Mouse (Mus musculus): ENCODE results near the gene Gimap3. TPM values are rescaled to one million over a fixed set of nuclear protein-coding genes. Genes with fewer than 3 reads are reported as not detected.

Gene Gimap3
- polyA plus RNA-seq (2014; fragmentation: Nextera tagmentation; extraction: Ambion mirVana) = not detected in 2 replicates

DNA sequence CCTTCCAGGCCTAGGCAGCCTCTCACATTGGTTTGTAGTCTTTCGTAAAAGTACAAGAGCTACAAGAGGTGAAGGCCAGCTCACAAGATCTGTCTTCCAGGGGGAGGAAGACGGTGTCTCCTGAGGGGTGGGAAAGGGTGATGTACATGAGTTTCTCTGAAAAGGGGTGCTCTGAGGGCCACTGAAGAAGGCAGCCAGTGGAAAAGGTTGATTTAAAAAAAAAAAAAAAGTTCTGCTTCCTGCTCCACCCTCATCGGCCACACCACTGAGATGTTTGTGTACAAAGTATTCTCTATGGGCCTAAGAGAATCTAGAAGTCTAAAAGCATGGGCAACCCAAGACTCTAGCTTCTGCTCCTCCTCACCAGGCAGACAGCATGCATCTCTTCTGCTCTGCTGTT, at the start of gene Gimap3:
Gimap3 (minus strand) TSS at position 156 of the 400 bp plus-strand sequence.
- H3K27ac ChIP-seq (replicated peaks; ENCODE audit: low read depth, low read length) = no peak within 1 kb of the TSS
- H3K27me3 ChIP-seq (ENCODE audit: control insufficient read depth, insufficient read depth, low read length) = no peaks in the 10 kb centered on the region
- H3K9ac ChIP-seq (replicated peaks; ENCODE audit: low read length) = no peak within 1 kb of the TSS
- no peaks in the 10 kb centered on the region for H3K4me1 ChIP-seq (ENCODE audit: control insufficient read depth, insufficient read depth, low read length)
- H3K4me2 ChIP-seq (ENCODE audit: low read depth, low read length) = no peak within 1 kb of the TSS
- DNase-seq (ENCODE audit: low spot score) (no peak), ATAC-seq (replicated peaks; ENCODE audit: insufficient number of reproducible peaks, low FRiP score, low TSS enrichment, low read depth) (no peak)
- H3K4me3 ChIP-seq (ENCODE audit: low read depth, low read length) = no peak within 1 kb of the TSS
- no peaks in the 10 kb centered on the region for H3K9me3 ChIP-seq (replicated peaks; ENCODE audit: control insufficient read depth, low read length)
- no peaks in the 10 kb centered on the region for H3K36me3 ChIP-seq (replicated peaks; ENCODE audit: control insufficient read depth, insufficient read depth, low read depth, low read length)
- WGBS = 84% methylated on average over 3 of the region's 3 CpGs

GRCm38 (mm10) chr6:48817815-48818214, 47.2 kb upstream of the Gimap3 start:
- H3K4me2 ChIP-seq (ENCODE audit: low read depth, low read length) = no peak overlapping the region
- ATAC-seq (replicated peaks; ENCODE audit: insufficient number of reproducible peaks, low FRiP score, low TSS enrichment, low read depth) (no peak), DNase-seq (ENCODE audit: low spot score) (peak; percentile 95)
- H3K9ac ChIP-seq (replicated peaks; ENCODE audit: low read length) = no peak overlapping the region
- no peaks in the 10 kb centered on the region for H3K36me3 ChIP-seq (replicated peaks; ENCODE audit: control insufficient read depth, insufficient read depth, low read depth, low read length)
- H3K9me3 ChIP-seq (replicated peaks; ENCODE audit: control insufficient read depth, low read length) = no peaks in the 10 kb centered on the region
- no peaks in the 10 kb centered on the region for H3K27me3 ChIP-seq (ENCODE audit: control insufficient read depth, insufficient read depth, low read length)
- 10% methylated on average over 6 of the region's 6 CpGs for WGBS
- no peak overlapping the region for H3K4me3 ChIP-seq (ENCODE audit: low read depth, low read length)
- H3K4me1 ChIP-seq (ENCODE audit: control insufficient read depth, insufficient read depth, low read length) = no peaks in the 10 kb centered on the region
- no peak overlapping the region for H3K27ac ChIP-seq (replicated peaks; ENCODE audit: low read depth, low read length)

DNA sequence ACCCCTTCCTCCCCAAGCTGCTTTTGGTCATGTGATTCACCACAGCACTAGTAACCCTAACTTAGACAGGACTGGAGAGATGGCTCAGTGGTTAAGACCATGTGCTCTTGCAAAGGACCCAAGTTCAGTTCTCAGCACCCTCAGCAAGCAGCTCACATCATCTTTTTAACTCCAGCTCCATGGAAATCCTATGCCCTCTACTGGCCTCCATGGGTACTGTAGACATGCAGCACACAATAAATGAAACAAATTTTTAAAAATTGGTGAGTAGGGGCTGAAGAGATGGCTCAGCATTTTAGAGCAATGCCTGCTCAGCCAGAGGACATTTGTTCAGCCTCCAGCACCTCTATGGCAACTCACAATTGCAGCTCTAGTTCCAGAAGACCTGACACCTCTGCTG, 44.4 kb upstream of the Gimap3 start:
- H3K4me2 ChIP-seq (ENCODE audit: low read depth, low read length) = no peak overlapping the region
- no peaks in the 10 kb centered on the region for H3K27me3 ChIP-seq (ENCODE audit: control insufficient read depth, insufficient read depth, low read length)
- H3K4me1 ChIP-seq (ENCODE audit: control insufficient read depth, insufficient read depth, low read length) = no peaks in the 10 kb centered on the region
- no peaks in the 10 kb centered on the region for H3K9me3 ChIP-seq (replicated peaks; ENCODE audit: control insufficient read depth, low read length)
- no peaks in the 10 kb centered on the region for H3K36me3 ChIP-seq (replicated peaks; ENCODE audit: control insufficient read depth, insufficient read depth, low read depth, low read length)
- H3K9ac ChIP-seq (replicated peaks; ENCODE audit: low read length) = no peak overlapping the region
- no peak overlapping the region for H3K4me3 ChIP-seq (ENCODE audit: low read depth, low read length)
- DNase-seq (ENCODE audit: low spot score) (no peak), ATAC-seq (replicated peaks; ENCODE audit: insufficient number of reproducible peaks, low FRiP score, low TSS enrichment, low read depth) (no peak)
- no peak overlapping the region for H3K27ac ChIP-seq (replicated peaks; ENCODE audit: low read depth, low read length)

DNA sequence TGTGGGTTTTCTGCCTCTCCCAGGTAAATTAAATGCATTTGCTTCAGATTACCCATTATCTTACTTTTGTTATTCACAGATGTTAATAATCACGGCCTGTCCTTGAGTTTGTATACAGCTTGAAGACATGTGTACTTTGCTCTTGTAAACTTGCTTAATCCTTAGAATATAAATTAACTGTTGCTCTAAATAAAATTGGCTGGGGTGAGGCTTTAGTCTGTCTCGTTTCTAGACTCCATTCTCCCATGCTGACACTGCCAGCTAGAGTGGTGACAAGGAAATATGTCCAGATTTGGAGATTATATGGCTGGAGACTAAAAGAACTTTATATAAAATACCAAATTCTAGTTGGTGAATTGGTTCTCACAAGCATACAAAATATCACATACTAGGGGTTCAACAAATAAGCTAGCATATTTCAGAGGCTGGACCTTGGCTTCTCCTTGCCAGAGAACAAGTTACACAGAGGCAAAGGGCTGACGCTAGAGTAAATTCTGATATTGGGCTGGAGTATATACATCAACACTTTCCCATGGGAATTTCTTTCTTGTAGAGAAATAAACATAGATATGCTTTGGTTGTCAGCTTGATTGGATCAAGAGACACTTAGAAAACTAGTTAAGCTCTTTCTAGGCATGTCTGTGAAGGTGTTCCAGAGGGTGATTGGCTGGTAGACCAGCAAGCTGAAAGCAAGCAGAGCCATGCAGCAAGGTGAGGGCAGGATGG, 39.0 kb upstream of the Gimap3 start:
- 73% methylated on average over 3 of the region's 3 CpGs for WGBS
- Histone ChIP-seq H3K4me1 (ENCODE audit: control insufficient read depth, insufficient read depth, low read length) (no peaks in the 10 kb centered on the region), H3K36me3 (replicated peaks; ENCODE audit: control insufficient read depth, insufficient read depth, low read depth, low read length) (no peaks in the 10 kb centered on the region), H3K27ac (replicated peaks; ENCODE audit: low read depth, low read length) (no peak overlapping the region), H3K27me3 (ENCODE audit: control insufficient read depth, insufficient read depth, low read length) (no peaks in the 10 kb centered on the region), H3K4me3 (ENCODE audit: low read depth, low read length) (no peak overlapping the region), H3K9ac (replicated peaks; ENCODE audit: low read length) (no peak overlapping the region), H3K9me3 (replicated peaks; ENCODE audit: control insufficient read depth, low read length) (no peaks in the 10 kb centered on the region), H3K4me2 (ENCODE audit: low read depth, low read length) (no peak overlapping the region)
- DNase-seq (ENCODE audit: low spot score) (no peak), ATAC-seq (replicated peaks; ENCODE audit: insufficient number of reproducible peaks, low FRiP score, low TSS enrichment, low read depth) (no peak)

DNA sequence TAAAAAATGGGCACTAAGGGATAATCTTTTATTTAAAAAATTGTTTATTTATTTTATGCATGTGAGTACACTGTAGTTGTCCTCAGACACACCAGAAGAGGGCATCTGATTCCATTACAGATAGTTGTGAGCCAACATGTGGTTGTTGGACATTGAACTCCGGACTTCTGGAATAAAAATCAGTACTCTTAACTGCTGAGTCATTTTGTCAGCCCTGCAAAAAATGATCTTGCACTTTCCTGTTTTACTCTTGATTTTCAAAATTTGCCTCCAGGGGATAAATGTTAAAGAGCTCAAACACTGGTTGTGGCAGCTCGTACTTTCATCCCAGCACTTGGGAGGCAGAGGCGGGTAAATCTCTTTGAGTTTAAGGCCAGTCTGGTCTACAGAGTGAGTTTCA, 36.1 kb upstream of the Gimap3 start:
- no peak overlapping the region for H3K9ac ChIP-seq (replicated peaks; ENCODE audit: low read length)
- no peak for ATAC-seq (replicated peaks; ENCODE audit: insufficient number of reproducible peaks, low FRiP score, low TSS enrichment, low read depth)
- WGBS = 78% methylated on average over 3 of the region's 3 CpGs
- H3K4me1 ChIP-seq (ENCODE audit: control insufficient read depth, insufficient read depth, low read length) = no peaks in the 10 kb centered on the region
- H3K36me3 ChIP-seq (replicated peaks; ENCODE audit: control insufficient read depth, insufficient read depth, low read depth, low read length) = no peaks in the 10 kb centered on the region
- no peaks in the 10 kb centered on the region for H3K9me3 ChIP-seq (replicated peaks; ENCODE audit: control insufficient read depth, low read length)
- no peak overlapping the region for H3K4me3 ChIP-seq (ENCODE audit: low read depth, low read length)
- no peak overlapping the region for H3K4me2 ChIP-seq (ENCODE audit: low read depth, low read length)
- DNase-seq (ENCODE audit: low spot score) = no peak
- H3K27ac ChIP-seq (replicated peaks; ENCODE audit: low read depth, low read length) = no peak overlapping the region
- H3K27me3 ChIP-seq (ENCODE audit: control insufficient read depth, insufficient read depth, low read length) = no peaks in the 10 kb centered on the region

- Histone ChIP-seq H3K36me3 (replicated peaks; ENCODE audit: control insufficient read depth, insufficient read depth, low read depth, low read length) (no peaks in the 10 kb centered on the region), H3K27me3 (ENCODE audit: control insufficient read depth, insufficient read depth, low read length) (no peaks in the 10 kb centered on the region), H3K9me3 (replicated peaks; ENCODE audit: control insufficient read depth, low read length) (no peaks in the 10 kb centered on the region), H3K9ac (replicated peaks; ENCODE audit: low read length) (no peak overlapping the region), H3K4me2 (ENCODE audit: low read depth, low read length) (no peak overlapping the region), H3K4me3 (ENCODE audit: low read depth, low read length) (no peak overlapping the region), H3K27ac (replicated peaks; ENCODE audit: low read depth, low read length) (no peak overlapping the region), H3K4me1 (ENCODE audit: control insufficient read depth, insufficient read depth, low read length) (no peaks in the 10 kb centered on the region)
- no peak for ATAC-seq (replicated peaks; ENCODE audit: insufficient number of reproducible peaks, low FRiP score, low TSS enrichment, low read depth)
- WGBS = 81% methylated on average over 5 of the region's 5 CpGs
- no peak for DNase-seq (ENCODE audit: low spot score)
Measured at GRCm38 (mm10) chr6:48804346-48804745, 33.7 kb upstream of the Gimap3 start.

DNA sequence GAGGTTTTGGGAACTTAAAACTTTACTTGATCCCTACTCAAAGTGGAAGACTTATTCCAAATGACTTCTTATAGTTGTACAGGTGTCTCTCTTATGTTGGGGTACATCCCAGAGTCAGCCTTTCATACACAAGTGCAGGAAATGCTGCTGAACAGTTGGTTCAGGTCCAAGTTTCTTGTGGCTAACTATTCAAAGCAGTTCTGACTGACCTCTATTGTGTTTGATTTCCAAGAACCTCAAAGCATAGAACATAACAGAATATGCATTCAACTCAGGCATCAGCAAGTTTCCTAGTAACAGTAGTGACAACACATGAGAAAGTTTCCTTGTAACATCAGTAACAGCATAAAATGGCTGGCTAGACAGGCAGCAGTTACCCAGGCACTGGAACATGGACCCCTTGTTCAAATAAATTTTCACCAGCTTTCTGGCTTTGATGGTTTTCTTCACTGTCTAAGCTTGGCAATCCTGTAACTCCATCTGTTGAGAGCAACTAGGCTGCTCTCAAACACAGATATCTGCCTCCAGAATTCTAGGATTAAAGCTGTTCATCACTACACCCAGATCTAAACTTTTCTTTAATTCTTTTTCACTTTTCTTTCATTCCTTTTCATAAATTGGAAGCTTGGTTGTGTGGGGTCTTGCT, 32.9 kb upstream of the Gimap3 start:
- Histone ChIP-seq H3K4me3 (ENCODE audit: low read depth, low read length) (no peak overlapping the region), H3K36me3 (replicated peaks; ENCODE audit: control insufficient read depth, insufficient read depth, low read depth, low read length) (no peaks in the 10 kb centered on the region), H3K4me2 (ENCODE audit: low read depth, low read length) (no peak overlapping the region), H3K27ac (replicated peaks; ENCODE audit: low read depth, low read length) (no peak overlapping the region), H3K4me1 (ENCODE audit: control insufficient read depth, insufficient read depth, low read length) (no peaks in the 10 kb centered on the region), H3K9ac (replicated peaks; ENCODE audit: low read length) (no peak overlapping the region), H3K9me3 (replicated peaks; ENCODE audit: control insufficient read depth, low read length) (no peaks in the 10 kb centered on the region), H3K27me3 (ENCODE audit: control insufficient read depth, insufficient read depth, low read length) (no peaks in the 10 kb centered on the region)
- no peak for ATAC-seq (replicated peaks; ENCODE audit: insufficient number of reproducible peaks, low FRiP score, low TSS enrichment, low read depth)
- no peak for DNase-seq (ENCODE audit: low spot score)

DNA sequence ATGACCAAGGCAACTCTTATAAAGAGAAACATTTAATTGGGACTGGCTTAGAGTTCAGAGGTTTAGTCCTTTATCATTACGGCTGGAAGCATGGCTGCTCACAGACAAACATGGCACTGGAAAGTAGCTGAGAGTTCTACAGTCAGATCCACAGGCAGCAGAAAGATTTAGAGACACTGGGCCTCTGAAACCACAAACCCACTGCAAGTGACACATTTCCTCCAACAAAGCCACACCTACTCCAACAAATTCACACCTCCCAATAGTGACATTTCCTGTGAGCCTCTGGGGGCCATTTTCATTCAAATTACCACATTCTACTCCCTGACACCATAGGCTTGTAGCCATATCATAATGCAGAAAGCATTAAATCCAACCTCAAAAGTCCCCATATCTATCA, 31.2 kb upstream of the Gimap3 start:
- ATAC-seq (replicated peaks; ENCODE audit: insufficient number of reproducible peaks, low FRiP score, low TSS enrichment, low read depth) (no peak), DNase-seq (ENCODE audit: low spot score) (no peak)
- WGBS = 82% methylated on average over 1 of the region's 1 CpGs
- H3K9ac ChIP-seq (replicated peaks; ENCODE audit: low read length) = no peak overlapping the region
- no peak overlapping the region for H3K4me2 ChIP-seq (ENCODE audit: low read depth, low read length)
- no peaks in the 10 kb centered on the region for H3K9me3 ChIP-seq (replicated peaks; ENCODE audit: control insufficient read depth, low read length)
- no peaks in the 10 kb centered on the region for H3K27me3 ChIP-seq (ENCODE audit: control insufficient read depth, insufficient read depth, low read length)
- H3K36me3 ChIP-seq (replicated peaks; ENCODE audit: control insufficient read depth, insufficient read depth, low read depth, low read length) = no peaks in the 10 kb centered on the region
- H3K4me1 ChIP-seq (ENCODE audit: control insufficient read depth, insufficient read depth, low read length) = no peaks in the 10 kb centered on the region
- no peak overlapping the region for H3K4me3 ChIP-seq (ENCODE audit: low read depth, low read length)
- H3K27ac ChIP-seq (replicated peaks; ENCODE audit: low read depth, low read length) = no peak overlapping the region

Data from embryonic facial prominence, embryonic 11.5 days (tissue).